Mouse (Mus musculus) myocyte (in vitro differentiated cells): Measurements from ENCODE around the gene Mbd3l2.

Experiments used
- E2F4 ChIP-seq: IDR thresholded peaks from one replicate; pipeline ENCODE4 v1.6.1; 2011; ENCODE audit warnings: mild to moderate bottlenecking, control low read depth, moderate library complexity; ENCODE audit not compliant: insufficient read depth
- MYOD1 ChIP-seq, 3 experiments: IDR thresholded peaks; one replicate each; pipeline ENCODE4 v1.6.1; 2011; ENCODE audit warnings: control low read depth in 2 of 3, low read depth in 2 of 3, mild to moderate bottlenecking in 2 of 3, moderate library complexity in 1 of 3; ENCODE audit not compliant: insufficient read length in 2 of 3, control insufficient read depth in 1 of 3
- MYOG ChIP-seq, 3 experiments: IDR thresholded peaks; one replicate each; pipeline ENCODE4 v1.6.1; 2011; ENCODE audit warnings: control low read depth in 2 of 3, low read depth in 2 of 3, mild to moderate bottlenecking in 2 of 3; ENCODE audit not compliant: insufficient read length in 2 of 3, control insufficient read depth in 1 of 3, insufficient read depth in 1 of 3
- POLR2A ChIP-seq: IDR thresholded peaks from one replicate; pipeline ENCODE4 v1.6.1; 2011; ENCODE audit warnings: low read depth, mild to moderate bottlenecking, control low read depth, moderate library complexity; ENCODE audit not compliant: insufficient read length

DNA sequence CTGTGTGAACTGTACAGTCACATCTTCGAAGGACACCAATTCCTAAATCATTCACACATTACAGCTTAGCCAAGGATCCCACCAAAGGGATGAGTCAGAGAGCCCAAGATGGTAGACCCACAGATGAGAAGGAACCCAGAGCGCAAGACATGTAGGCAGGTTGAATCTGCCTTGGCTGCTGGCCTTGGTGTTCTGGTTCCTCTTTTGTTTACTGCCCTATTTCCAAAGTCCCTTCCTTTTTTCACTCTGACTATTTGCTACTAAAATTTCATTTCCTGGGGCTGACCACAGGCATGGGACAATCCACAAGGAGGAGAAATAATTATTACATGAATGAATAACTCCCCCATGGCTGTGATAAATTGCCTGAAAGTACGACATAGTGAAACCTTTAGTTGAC, 37.6 kb downstream of the Mbd3l2 start:
- TF ChIP-seq E2F4 (no peak), MYOG (IDR thresholded peaks at IDR 0.05; ENCODE audit: control insufficient read depth in 1 of 3, insufficient read depth in 1 of 3, insufficient read length in 2 of 3, low read depth in 2 of 3) (no peak), MYOD1 (IDR thresholded peaks at IDR 0.05; ENCODE audit: control insufficient read depth in 1 of 3, insufficient read length in 2 of 3, low read depth in 2 of 3) (no peak), POLR2A (no peak)
